Mouse (Mus musculus) Patski (cell line): ENCODE measurements at regions not wholly inside any gene's neighbourhood (a gene's known extent, or its start where the extent isn't known, plus 50 kb on each side); places are given as distances from the start of the nearest gene placed in this dataset.
A peak's percentile ranks its signal among the peaks of the same experiment; 100 is the strongest.

Experiments
- ATAC-seq: fragments of 100-300 bp; one replicate; pipeline ENCODE4 v1.8.0; 2021
- CTCF ChIA-PET: fragments of 350-600 bp; sonication (Branson Sonifier 250); formaldehyde crosslinking; loops from one replicate; lab custom pipeline; 2022; ENCODE audit warnings: inconsistent platforms; lab: Charles Lee
- POLR2A ChIA-PET: fragments of 350-600 bp; sonication (Branson Sonifier 250); formaldehyde crosslinking; loops from one replicate; lab custom pipeline; 2022; ENCODE audit warnings: antibody characterized with exemption, inconsistent platforms; lab: Charles Lee
- DNase-seq: peaks from one replicate; pipeline ENCODE4 v3.0.0-alpha.2; 2011; ENCODE audit warnings: low read depth, low spot score
- H3K27me3 ChIP-seq: fragments of 371-371 bp; one replicate; pipeline ENCODE4 v1.5.1; 2021
- CTCF ChIP-seq: fragments of 100-300 bp; IDR thresholded peaks from one replicate; pipeline ENCODE4 v1.5.1; 2021
- in situ Hi-C: fragments of 300-500 bp; cut with MboI; formaldehyde crosslinking; loops from 3 replicates; pipeline ENCODE4 v1.11.1; 2018; ENCODE audit warnings: low pct_unique_long_range_greater_than_20kb, mixed read lengths

DNA sequence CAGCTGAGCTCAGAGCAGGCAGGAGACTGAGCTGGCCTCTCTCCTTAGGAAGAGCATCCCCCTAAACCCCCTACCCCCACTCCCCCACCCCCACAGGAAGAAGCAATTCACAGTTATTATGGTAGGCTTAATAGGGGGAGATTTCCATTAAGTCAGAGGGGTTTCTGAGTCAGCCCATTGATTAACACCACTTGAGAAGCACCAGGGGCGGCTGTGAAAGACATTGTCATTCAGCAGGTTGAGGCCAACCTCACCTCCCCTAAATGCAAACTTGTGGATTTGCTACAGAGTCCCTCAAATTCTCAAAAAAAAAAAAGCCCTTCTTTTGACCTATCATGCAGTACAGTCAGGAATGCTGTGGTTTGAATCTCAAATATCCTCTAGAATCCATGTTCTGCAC, 172.3 kb downstream of the Gm10260 start:
- CTCF ChIA-PET: no interaction called here
- no peaks in the 10 kb centered on the region for H3K27me3 ChIP-seq
- ATAC-seq (no peak), DNase-seq (no peak)
- no peak for TF ChIP-seq CTCF
- in situ Hi-C loops: no loop called here
- POLR2A ChIA-PET: no interaction called here

GRCm38 (mm10) chr13:97587088-97587487, 173.3 kb downstream of the Gm10260 start:
- peak; percentile 35 for TF ChIP-seq CTCF
- H3K27me3 ChIP-seq: no peaks in the 10 kb centered on the region
- DNase-seq: no peak
- in situ Hi-C loops: no loop called here
- ChIA-PET POLR2A (no interaction called here), CTCF (no interaction called here)
- ATAC-seq: no peak

DNA sequence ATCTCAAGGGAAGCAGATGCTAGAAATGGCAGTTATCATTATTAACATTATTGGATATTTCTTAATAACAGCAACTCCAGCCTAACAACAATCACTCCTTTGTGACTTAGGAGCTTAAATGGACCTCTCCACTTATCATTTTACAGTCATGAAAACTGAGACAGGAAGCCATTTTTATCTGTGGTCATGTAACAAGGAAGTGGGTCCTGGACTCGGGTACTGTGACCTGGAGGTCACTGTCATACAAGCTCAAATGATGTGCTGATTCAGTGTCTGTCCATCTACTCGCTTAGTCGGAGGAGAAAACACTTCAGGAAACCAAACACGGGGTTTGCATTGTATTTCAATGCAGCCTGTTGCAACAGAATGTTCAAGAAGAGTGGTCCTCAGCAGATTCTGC, 176.4 kb downstream of the Gm10260 start:
- no peaks in the 10 kb centered on the region for H3K27me3 ChIP-seq
- in situ Hi-C loops: no loop called here
- ATAC-seq (no peak), DNase-seq (no peak)
- ChIA-PET CTCF (interaction anchor here (1.6 kb wide), 1 partner anchor 239 kb away, joined by 3 read pairs; no protein-coding TSS in a partner anchor), POLR2A (no interaction called here)
- no peak for TF ChIP-seq CTCF

DNA sequence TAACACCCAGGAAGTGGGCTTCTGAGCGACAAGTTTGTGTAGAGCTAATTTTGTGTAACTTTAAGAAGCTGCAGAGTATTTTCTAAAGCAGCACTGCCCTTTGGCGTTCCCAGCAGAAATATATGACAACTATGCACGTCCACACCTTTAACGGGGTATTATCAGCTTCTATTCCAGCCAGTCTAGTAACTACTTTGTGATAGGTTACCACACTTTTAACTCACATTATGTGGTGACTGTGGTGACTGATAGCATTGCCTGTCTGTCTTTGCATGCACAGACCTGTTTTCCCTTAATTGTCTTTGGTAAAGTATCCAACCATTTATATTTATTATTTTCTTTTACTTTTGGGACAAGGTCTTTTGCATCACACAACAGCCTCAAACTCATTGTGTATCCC, 179.1 kb downstream of the Gm10260 start:
- ChIA-PET CTCF (interaction anchor here (0.9 to 2.7 kb wide), 3 partner anchors 23 to 357 kb away, joined by 3 to 6 read pairs (median 4); no protein-coding TSS in a partner anchor), POLR2A (no interaction called here)
- TF ChIP-seq CTCF: no peak
- in situ Hi-C loops: no loop called here
- no peaks in the 10 kb centered on the region for H3K27me3 ChIP-seq
- DNase-seq (no peak), ATAC-seq (no peak)

DNA sequence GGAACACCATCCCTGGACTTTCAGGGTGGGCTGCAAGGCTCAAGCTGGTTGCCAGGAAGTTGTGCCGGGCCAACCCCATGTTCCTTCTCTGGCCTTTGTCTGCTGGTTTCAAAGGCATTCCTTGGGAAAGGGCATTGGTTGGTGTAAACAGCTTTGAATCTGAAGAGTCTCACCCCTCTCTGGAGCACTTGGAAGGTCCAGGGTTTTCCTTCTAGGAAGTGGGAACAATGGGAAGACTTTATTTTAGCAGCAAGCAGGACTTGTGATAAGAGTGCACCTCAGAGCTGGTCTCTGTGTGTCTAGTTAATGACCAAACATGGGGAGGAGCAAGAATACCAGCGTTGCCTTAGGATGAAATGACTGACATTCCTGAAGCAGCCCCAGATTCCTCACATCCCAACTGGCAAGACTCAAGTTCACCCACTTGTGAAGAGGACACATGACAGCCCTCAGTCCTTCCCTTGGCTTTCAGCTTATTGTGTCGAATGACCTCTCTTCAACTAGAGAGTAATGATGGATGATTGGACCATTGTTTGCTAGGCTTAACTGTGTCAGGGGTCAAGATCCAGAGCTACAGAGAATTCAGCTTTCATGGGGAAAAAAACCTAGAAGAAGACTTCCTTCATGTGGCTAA, 180.1 kb downstream of the Gm10260 start:
- peak; percentile 73 for ATAC-seq
- in situ Hi-C loops: no loop called here
- POLR2A ChIA-PET: no interaction called here
- H3K27me3 ChIP-seq: no peaks in the 10 kb centered on the region
- DNase-seq: peak; percentile 46
- TF ChIP-seq CTCF: no peak
- CTCF ChIA-PET: interaction anchor here (0.9 to 2.7 kb wide), 4 partner anchors 16 to 358 kb away, joined by 3 to 6 read pairs (median 4); no protein-coding TSS in a partner anchor

DNA sequence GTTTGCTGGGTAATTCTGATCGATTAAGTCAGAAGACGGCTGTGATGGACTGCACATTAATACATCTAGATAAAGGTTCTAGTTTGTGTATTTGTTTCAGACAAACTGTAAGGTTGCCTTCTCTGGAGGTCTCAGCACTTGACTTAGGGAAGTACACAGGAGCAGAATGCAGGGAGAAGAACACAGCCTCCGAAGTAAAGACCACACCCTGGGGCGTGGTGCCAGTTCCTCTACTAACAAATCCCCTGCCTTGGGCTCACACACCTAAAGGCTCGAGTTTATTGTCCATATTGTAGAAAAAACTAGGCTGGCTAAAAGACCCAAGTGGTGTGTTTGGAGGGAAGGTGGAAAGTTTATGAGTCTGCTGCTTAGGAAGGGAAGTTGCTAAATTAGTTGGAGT, 181.8 kb downstream of the Gm10260 start:
- POLR2A ChIA-PET: no interaction called here
- no peak for TF ChIP-seq CTCF
- CTCF ChIA-PET: no interaction called here

GRCm38 (mm10) chr13:97577081-97577785, 183.2 kb downstream of the Gm10260 start:
- no peaks in the 10 kb centered on the region for H3K27me3 ChIP-seq
- DNase-seq (no peak), ATAC-seq (no peak)
- POLR2A ChIA-PET: interaction anchor here (1.3 kb wide), 1 partner anchor 20 kb away, joined by 3 read pairs; no protein-coding TSS in a partner anchor
- CTCF ChIA-PET: interaction anchor here (1.4 to 1.5 kb wide), 2 partner anchors 11 to 27 kb away, joined by 3 read pairs; no protein-coding TSS in a partner anchor
- TF ChIP-seq CTCF: no peak
- in situ Hi-C loops: no loop called here

More for the DNA sequence above, 181.8 kb downstream of the Gm10260 start:
- in situ Hi-C loops: no loop called here
- no peak for DNase-seq
- ATAC-seq: no peak
- no peaks in the 10 kb centered on the region for H3K27me3 ChIP-seq

DNA sequence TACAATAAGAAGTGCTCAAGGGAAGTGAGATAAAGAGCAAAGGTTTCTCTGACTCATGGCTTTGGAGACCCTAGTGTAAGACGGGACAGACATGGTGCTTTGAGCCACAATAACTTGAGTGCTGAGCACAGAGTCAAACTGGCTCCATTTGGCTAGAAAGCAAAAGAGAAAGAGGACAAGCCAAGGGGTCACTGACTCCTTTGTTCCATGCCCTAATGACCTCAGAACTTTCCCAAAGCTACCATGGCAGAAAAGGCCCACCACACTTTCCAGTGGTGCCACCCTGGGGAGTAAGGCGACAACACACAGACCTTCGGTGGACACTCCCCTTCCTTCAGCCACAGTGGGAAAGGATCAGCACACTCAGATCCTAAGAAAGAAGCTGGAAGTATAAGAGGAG, 186.8 kb downstream of the Gm10260 start:
- H3K27me3 ChIP-seq: no peaks in the 10 kb centered on the region
- ATAC-seq: no peak
- no peak for DNase-seq
- TF ChIP-seq CTCF: no peak
- in situ Hi-C loops: no loop called here
- CTCF ChIA-PET: no interaction called here
- POLR2A ChIA-PET: no interaction called here

- no peak for DNase-seq
- ChIA-PET POLR2A (no interaction called here), CTCF (no interaction called here)
- in situ Hi-C loops: no loop called here
- ATAC-seq: no peak
- TF ChIP-seq CTCF: no peak
- no peaks in the 10 kb centered on the region for H3K27me3 ChIP-seq
These were observed 188.1 kb downstream of the Gm10260 start for GRCm38 (mm10) chr13:97572352-97572751.

GRCm38 (mm10) chr13:97570009-97570408, 190.4 kb downstream of the Gm10260 start:
- no peak for ATAC-seq
- CTCF ChIA-PET: no interaction called here
- no peak for TF ChIP-seq CTCF
- no peak for DNase-seq
- in situ Hi-C loops: no loop called here
- POLR2A ChIA-PET: no interaction called here
- H3K27me3 ChIP-seq: no peaks in the 10 kb centered on the region

DNA sequence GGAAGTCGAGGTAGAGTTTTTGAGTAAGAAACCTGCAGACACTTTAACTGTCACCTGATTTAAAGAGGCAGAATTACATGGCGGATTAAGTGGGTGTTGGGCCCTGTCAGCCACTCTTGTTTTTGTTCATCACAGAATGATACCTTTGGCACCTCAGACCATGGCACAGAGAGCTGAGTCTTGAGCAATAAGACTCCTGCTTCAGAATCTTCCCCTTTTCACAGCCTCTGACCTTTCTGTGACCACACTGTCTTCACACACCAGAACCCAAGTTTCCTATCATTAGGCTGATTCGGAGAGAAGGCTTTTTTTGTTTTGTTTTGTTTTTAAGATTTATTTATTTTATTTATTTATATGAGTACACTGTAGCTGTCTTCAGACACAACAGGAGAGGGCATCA, 192.8 kb downstream of the Gm10260 start:
- H3K27me3 ChIP-seq: no peaks in the 10 kb centered on the region
- no peak for DNase-seq
- in situ Hi-C loops: no loop called here
- POLR2A ChIA-PET: interaction anchor here (0.7 kb wide), 1 partner anchor 100 kb away, joined by 4 read pairs; no protein-coding TSS in a partner anchor
- CTCF ChIA-PET: interaction anchor here (1.3 kb wide), 1 partner anchor 11 kb away, joined by 4 read pairs; no protein-coding TSS in a partner anchor
- TF ChIP-seq CTCF: no peak
- ATAC-seq: no peak
